Mouse (Mus musculus): ENCODE measurements around the gene Rundc3a. TPM values are rescaled to one million over a fixed set of nuclear protein-coding genes. Genes with fewer than 3 reads are reported as not detected.
"Not testable (repeated sequence)": the region's sequence is repeated elsewhere in the genome, so short reads cannot be mapped to it uniquely, and the experiment has no call there.

Gene Rundc3a
- total RNA-seq, 2 experiments from 2014 or later, result not detected

DNA sequence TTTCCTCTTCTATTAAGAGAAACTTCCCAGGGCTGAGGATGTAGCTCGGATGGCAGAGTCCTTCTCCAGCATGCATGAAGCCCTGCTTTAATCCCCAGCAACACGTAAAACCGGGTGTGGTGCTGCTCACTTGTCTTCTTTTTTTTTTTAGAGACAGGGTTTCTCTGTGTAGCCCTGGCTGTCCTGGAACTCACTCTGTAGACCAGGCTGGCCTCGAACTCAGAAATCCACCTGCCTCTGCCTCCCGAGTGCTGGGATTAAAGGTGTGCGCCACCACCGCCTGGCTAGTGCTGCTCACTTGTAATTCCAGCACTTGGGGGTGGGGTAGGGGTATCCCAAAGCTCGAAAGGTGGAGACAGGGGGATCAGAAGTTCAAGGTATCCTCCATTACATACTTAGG, 27.1 kb upstream of the Rundc3a start, which contains the start of gene Slc4a1:
Gene Slc4a1, minus strand, starts transcription at position 101 of the 400 bp plus-strand sequence.
- ATAC-seq (replicated peaks; ENCODE audit: low FRiP score, low TSS enrichment, poor library complexity, severe bottlenecking), result not testable (repeated sequence)

GRCm38 (mm10) chr11:102367504-102368280, 25.5 kb upstream of the Rundc3a start:
- ATAC-seq (replicated peaks; ENCODE audit: low FRiP score, low TSS enrichment, poor library complexity, severe bottlenecking), result no peak

- ATAC-seq (replicated peaks; ENCODE audit: low FRiP score, low TSS enrichment, poor library complexity, severe bottlenecking), result no peak
Measured at GRCm38 (mm10) chr11:102368347-102368746, 24.9 kb upstream of the Rundc3a start.

- ATAC-seq (replicated peaks; ENCODE audit: low FRiP score, low TSS enrichment, poor library complexity, severe bottlenecking), result no peak
Measured at GRCm38 (mm10) chr11:102369263-102369662, 23.9 kb upstream of the Rundc3a start.

GRCm38 (mm10) chr11:102370285-102370684, 22.9 kb upstream of the Rundc3a start:
- ATAC-seq (replicated peaks; ENCODE audit: low FRiP score, low TSS enrichment, poor library complexity, severe bottlenecking), result no peak

DNA sequence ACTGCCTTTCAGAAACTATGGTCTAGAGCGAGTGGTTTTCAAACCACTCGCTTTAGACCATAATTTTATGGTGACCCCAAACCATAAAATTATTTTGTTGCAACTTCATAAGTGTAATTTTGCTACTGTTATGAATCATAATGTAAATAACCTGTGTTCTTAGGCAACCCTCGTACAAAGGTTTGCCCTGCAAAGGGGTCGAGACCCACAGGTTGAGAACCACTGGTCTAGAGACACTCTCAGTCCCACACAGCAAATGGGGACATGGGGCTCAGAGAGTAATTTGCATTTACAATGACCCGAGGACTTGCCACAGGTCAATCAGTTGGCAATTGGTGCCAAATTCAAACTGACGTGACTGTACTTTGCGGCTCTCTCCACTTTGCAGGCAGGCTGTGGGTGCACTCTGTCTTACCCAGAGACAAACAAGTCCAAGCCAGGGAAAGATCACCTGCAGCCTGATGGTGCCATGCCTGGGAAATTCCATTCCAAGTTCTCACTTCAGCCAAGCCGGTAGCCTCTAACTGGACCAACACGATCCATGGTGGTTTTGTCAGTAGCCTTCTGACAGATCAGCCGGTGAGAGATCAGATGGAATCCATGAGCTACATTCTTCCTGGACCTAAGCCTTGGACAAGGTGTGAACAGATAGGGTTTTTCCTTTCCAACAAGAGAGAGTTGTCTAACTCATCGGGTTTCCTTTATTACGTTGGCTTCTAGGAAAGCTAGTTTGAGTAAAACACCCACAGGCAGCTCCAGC, 21.1 kb upstream of the Rundc3a start:
- ATAC-seq (replicated peaks; ENCODE audit: low FRiP score, low TSS enrichment, poor library complexity, severe bottlenecking), result no peak

GRCm38 (mm10) chr11:102372936-102373335, 20.3 kb upstream of the Rundc3a start:
- ATAC-seq (replicated peaks; ENCODE audit: low FRiP score, low TSS enrichment, poor library complexity, severe bottlenecking), result no peak

DNA sequence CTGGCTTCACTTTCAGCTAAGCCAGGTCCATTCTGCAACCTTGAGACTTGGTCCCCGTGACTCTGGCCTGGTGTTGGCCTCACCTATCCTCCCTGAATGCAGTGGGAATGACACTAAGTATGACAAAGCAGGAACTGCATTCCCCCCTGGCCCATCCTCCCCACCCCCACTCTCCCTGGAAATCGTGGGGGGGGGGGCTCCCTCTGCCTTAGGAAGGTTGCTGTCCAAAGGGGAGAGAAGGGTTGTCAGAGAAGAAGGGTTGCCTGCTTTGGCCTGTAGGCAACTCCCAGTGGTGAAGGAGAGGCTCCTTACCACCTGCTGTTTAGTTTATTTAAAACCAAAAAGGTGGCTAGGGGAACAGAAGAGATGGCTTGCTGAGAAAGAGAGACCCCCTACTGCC, 19.6 kb upstream of the Rundc3a start:
- no peak for ATAC-seq (replicated peaks; ENCODE audit: low FRiP score, low TSS enrichment, poor library complexity, severe bottlenecking)

DNA sequence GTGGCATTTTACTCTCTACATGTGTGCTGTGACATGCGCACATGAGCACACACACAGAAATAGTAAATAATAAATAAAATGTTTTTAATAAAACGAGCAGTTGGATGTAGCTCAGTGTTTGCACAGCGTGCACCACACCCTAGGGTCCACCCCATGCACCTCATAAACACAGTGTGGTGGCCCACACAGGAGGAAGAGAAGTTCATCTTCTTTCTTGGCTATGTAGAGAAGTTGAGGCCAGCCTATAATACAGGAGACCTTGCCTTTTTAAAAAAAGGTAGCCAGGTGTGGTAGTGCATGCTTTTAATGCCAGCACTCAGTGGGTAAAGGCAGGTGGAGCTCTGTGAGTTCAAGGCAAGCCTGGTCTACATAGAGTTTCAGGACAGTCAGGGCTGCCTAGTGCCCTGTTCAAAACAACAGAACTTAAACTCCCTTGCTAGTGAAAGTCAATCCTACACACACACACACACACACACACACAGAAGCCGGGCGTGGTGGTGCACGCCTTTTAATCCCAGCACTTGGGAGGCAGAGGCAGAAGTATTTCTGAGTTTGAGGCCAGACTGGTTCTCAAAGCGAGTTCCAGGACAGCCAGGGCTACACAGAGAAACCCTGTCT, 19.0 kb upstream of the Rundc3a start:
- ATAC-seq (replicated peaks; ENCODE audit: low FRiP score, low TSS enrichment, poor library complexity, severe bottlenecking), result no peak

DNA sequence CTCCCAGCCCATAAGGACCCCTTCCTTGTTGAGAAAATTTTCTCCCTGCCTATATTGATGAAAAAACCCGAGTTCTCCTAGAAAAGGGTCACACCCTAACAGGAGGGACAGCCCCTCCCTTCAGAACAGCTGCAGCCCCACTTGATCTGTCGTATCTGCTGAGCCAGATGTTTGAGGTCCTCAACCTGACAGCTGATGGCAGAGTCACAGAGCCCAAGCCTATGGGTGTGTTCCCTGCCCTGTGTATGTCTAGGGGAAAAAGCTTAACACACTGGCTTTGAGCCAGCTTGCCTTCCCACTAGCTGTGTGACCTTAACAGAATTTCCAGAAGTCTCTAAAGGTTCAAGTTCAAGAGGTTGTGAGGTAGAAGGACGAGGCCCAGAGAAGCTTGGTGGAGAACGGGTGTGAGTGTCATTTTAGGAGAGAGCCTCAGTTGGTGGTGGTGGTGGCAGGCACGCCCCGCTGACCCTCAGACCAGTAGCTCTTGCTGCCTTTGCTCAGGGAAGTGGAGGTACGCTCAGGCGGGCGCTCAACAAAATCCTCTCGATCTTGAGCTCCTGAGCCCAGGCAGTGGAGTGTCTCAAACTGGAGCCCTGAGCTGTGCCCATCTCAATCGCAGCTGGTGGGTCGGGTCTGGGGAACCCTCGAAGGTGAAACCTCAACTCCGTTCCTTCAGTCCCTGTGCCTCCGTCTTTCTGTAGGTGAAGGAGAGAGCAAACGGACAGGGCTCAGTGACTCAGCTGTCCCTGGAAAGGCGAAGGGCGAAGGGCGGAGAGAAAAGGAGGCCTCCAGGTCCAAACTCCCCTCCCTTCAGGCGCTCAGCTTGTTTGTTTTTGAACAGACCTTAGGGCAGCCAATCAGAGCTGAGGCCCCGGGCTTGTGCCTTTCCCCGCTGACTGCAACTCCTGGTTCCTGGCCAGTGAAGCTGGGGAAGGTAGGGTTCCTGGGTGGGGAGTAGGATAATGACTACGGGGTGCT, 17.7 kb upstream of the Rundc3a start:
- ATAC-seq (replicated peaks; ENCODE audit: low FRiP score, low TSS enrichment, poor library complexity, severe bottlenecking), result peak; percentile 94

DNA sequence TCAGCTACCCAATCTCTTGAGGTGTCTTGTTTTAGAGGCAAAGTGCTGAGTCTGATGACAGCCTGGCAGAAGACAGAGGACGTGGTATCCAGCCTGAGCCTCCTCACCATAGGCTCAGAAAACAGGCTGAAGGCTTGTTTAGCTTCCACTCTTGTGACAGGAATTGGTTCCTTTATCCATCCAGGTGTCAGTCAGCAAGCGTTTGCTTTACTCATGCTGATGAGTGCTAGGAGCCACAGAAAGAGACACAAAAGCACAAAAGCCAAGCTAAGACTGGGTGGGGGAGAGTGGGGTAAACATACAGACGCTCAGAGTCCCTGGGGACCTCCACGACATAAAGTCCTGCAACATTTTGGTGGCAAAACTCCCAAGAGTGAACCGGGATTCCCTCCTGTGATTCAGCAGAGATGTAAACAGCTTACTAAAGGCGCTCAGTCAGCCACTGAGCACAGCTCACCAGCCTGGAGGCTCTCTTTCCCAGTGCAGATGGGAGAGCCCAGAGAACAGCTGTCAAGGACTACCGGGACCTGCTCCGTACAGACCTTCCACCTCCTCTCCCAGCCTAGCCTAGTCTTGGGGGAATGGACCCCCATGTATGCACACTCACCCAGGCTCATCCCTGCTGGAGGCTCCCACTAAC, 16.9 kb upstream of the Rundc3a start:
- no peak for ATAC-seq (replicated peaks; ENCODE audit: low FRiP score, low TSS enrichment, poor library complexity, severe bottlenecking)

- ATAC-seq (replicated peaks; ENCODE audit: low FRiP score, low TSS enrichment, poor library complexity, severe bottlenecking), result no peak
Measured at GRCm38 (mm10) chr11:102377186-102377585, 16.0 kb upstream of the Rundc3a start.

DNA sequence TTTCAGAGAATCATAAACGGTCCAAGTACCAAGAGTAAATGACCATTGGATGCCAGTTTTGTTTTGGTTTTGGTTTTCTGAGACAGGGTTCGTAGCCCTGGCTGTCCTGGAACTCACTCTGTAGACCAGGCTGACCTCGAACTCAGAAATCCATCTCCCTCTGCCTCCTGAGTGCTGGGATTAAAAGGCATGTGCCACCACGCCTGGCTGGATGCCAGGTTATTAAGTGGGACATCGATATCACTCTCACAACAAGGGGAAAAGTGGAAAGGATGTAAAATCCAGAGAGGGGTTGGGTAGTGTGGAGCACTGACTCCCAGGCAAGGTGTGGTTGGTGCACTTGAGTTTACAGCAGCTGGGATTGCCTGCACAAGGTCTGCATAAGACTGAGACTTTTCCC, 13.1 kb upstream of the Rundc3a start:
- no peak for ATAC-seq (replicated peaks; ENCODE audit: low FRiP score, low TSS enrichment, poor library complexity, severe bottlenecking)

GRCm38 (mm10) chr11:102381341-102382100, 11.7 kb upstream of the Rundc3a start:
- no peak for ATAC-seq (replicated peaks; ENCODE audit: low FRiP score, low TSS enrichment, poor library complexity, severe bottlenecking)

DNA sequence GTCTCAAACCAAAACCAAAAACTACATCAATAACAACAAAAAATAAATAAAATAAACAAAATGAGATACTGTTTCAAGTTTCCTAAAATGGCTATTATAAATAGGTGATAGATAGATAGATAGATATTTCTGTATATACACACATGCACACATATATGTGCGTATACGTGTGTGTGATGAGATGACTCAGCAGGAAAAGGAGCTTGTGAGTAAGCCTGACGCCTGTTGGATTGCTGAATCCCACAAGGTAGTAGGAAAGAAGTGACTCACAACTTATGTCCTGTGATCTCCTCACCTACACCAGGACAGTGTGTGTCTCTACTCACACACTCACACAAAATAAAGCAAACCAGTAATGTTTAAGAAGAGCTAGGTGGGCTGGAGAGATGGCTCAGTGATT, 10.4 kb upstream of the Rundc3a start:
- ATAC-seq (replicated peaks; ENCODE audit: low FRiP score, low TSS enrichment, poor library complexity, severe bottlenecking), result no peak

- ATAC-seq (replicated peaks; ENCODE audit: low FRiP score, low TSS enrichment, poor library complexity, severe bottlenecking), result no peak
Measured at GRCm38 (mm10) chr11:102383365-102384136, 9.7 kb upstream of the Rundc3a start.

GRCm38 (mm10) chr11:102384418-102384817, 8.8 kb upstream of the Rundc3a start:
- ATAC-seq (replicated peaks; ENCODE audit: low FRiP score, low TSS enrichment, poor library complexity, severe bottlenecking), result no peak

Data from megakaryocyte-erythroid progenitor cell, adult 5-6 weeks (primary cell).